Mouse (Mus musculus): ENCODE measurements around the gene Anxa4. TPM values are rescaled to one million over a fixed set of nuclear protein-coding genes. Genes with fewer than 3 reads are reported as not detected.

Gene Anxa4
- polyA plus RNA-seq, 1 experiment, result 3.6 TPM

DNA sequence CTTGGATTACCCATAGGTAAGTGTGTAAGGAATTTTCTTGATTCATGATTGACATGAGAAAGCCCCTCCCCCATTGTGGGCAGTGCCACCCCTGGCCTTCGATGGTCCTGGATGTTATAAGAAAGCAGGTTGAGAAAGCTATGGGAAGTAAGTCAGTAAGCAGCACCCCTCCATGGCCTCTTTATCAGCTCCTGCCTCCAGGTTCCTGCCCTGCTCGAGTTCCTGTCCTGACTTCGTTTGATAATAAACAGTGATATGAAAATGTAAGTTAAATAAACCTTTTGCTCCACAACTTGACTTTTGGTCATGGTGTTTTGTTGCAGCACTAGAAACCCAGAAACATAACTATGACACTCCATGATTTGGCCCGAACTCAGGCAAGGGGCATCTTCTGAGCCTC is 43.6 kb downstream of the Anxa4 start:
- TF ChIP-seq POLR2A (IDR thresholded peaks at IDR 0.05; ENCODE audit: borderline replicate concordance, extremely low read depth, insufficient read depth, insufficient read length, poor library complexity, severe bottlenecking), result no peak
- TF ChIP-seq CTCF (IDR thresholded peaks at IDR 0.05; ENCODE audit: borderline replicate concordance, extremely low read depth, insufficient read depth, insufficient read length), result no peak
- DNase-seq (ENCODE audit: low read depth), result no peak

GRCm38 (mm10) chr6:86747171-86747570 is 46.2 kb downstream of the Anxa4 start:
- peak; percentile 81 for DNase-seq (ENCODE audit: low read depth)
- TF ChIP-seq CTCF (IDR thresholded peaks at IDR 0.05; ENCODE audit: borderline replicate concordance, extremely low read depth, insufficient read depth, insufficient read length) (peak; percentile 74; the same call in 1 of the 2 replicates), POLR2A (IDR thresholded peaks at IDR 0.05; ENCODE audit: borderline replicate concordance, extremely low read depth, insufficient read depth, insufficient read length, poor library complexity, severe bottlenecking) (no peak)

DNA sequence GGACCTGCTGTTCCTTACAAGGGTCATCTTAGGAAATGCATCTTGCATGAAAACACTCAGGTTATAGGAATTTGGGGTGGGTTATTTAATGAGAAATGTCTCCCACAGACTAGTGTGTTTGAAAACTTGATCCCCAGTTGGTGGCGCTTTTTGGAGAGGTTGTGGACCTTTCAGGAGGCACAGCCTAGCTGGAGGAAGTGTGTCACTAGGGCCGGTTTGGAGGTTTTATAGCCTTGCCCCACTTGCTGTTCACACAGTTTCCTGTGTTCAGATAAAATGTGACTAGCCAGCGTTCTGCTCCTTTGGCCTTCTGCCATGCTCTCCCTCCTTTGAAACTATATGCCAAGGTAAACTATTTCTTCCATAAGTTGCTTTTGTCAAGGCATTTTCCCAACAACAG is 52.7 kb downstream of the Anxa4 start:
- TF ChIP-seq POLR2A (IDR thresholded peaks at IDR 0.05; ENCODE audit: borderline replicate concordance, extremely low read depth, insufficient read depth, insufficient read length, poor library complexity, severe bottlenecking) (no peak), CTCF (IDR thresholded peaks at IDR 0.05; ENCODE audit: borderline replicate concordance, extremely low read depth, insufficient read depth, insufficient read length) (no peak)
- DNase-seq (ENCODE audit: low read depth), result no peak

DNA sequence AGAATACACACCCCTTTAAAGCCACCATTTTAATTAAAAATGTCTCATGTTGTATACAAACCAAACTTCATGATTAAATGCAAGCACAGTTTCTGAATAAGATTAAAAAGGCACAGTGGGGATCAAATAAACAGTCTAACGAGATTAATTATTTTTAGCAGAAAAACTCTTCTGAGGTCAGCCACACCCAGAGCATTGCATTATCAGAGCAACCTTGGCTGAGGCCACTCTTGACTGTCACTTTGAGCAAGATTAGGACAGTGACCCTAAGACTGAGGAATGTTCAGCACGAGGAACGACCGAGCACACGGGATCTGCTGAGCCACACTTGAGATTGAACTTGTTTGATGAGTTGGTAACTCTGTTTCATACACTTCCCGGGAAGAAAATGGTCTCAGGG is 56.6 kb downstream of the Anxa4 start:
- DNase-seq (ENCODE audit: low read depth), result no peak
- TF ChIP-seq CTCF (IDR thresholded peaks at IDR 0.05; ENCODE audit: borderline replicate concordance, extremely low read depth, insufficient read depth, insufficient read length) (no peak), POLR2A (IDR thresholded peaks at IDR 0.05; ENCODE audit: borderline replicate concordance, extremely low read depth, insufficient read depth, insufficient read length, poor library complexity, severe bottlenecking) (no peak)

- TF ChIP-seq POLR2A (IDR thresholded peaks at IDR 0.05; ENCODE audit: borderline replicate concordance, extremely low read depth, insufficient read depth, insufficient read length, poor library complexity, severe bottlenecking) (no peak), CTCF (IDR thresholded peaks at IDR 0.05; ENCODE audit: borderline replicate concordance, extremely low read depth, insufficient read depth, insufficient read length) (no peak)
- DNase-seq (ENCODE audit: low read depth), result peak; percentile 32
Measured at GRCm38 (mm10) chr6:86736313-86736712, 57.1 kb downstream of the Anxa4 start.

GRCm38 (mm10) chr6:86733183-86733876 is 60.1 kb downstream of the Anxa4 start, which contains the start of gene Gmcl1:
Gene Gmcl1 (minus strand): TSS chr6:86733383.
- TF ChIP-seq POLR2A (IDR thresholded peaks at IDR 0.05; ENCODE audit: borderline replicate concordance, extremely low read depth, insufficient read depth, insufficient read length, poor library complexity, severe bottlenecking) (peak; percentile 83), CTCF (IDR thresholded peaks at IDR 0.05; ENCODE audit: borderline replicate concordance, extremely low read depth, insufficient read depth, insufficient read length) (no peak)
- DNase-seq (ENCODE audit: low read depth), result peak; percentile 98

DNA sequence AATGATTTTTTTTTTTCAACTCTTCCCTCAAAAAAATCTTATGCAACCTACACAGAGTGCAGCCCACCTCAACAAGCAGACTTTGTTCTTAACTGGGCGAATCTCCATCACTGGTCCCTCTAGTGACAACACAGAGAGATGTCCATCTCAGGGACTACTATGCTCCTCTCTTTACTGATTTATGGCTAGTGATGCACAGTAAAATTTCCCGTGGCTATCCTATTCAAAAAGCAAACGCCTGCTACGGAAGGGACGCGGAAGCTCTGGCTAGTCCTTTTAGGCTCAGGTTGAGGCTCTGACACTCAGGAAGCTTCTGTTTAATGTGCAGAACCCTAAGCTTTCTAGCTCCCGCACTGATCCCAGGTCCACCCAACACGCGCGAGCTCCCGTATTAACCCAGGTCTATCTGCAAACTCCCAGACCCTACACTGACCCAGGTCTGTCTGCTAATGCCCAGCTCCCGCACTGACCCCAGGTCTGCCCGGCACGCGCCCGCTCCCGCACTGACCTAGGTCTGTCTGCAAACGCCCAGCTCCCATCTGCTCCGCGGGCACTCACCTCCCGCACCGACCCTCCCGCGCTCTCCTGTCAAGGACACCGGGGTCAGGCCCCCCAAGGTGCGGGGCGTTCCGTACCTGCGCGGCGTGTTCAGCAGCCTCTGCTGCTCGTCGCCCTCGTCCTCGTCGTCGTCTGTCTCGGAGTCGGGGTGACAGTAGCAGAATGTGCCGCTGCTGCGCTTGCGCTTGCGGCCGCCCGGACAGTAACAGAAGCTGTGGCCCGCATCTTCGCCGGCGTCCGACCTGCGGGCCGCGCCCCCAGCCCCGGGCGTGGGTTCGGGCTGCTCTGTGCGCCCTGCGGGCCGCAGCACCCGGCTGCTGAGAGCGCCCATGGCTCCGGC is 60.9 kb downstream of the Anxa4 start:
- TF ChIP-seq POLR2A (IDR thresholded peaks at IDR 0.05; ENCODE audit: borderline replicate concordance, extremely low read depth, insufficient read depth, insufficient read length, poor library complexity, severe bottlenecking) (no peak), CTCF (IDR thresholded peaks at IDR 0.05; ENCODE audit: borderline replicate concordance, extremely low read depth, insufficient read depth, insufficient read length) (no peak)
- peak; percentile 42 for DNase-seq (ENCODE audit: low read depth)

DNA sequence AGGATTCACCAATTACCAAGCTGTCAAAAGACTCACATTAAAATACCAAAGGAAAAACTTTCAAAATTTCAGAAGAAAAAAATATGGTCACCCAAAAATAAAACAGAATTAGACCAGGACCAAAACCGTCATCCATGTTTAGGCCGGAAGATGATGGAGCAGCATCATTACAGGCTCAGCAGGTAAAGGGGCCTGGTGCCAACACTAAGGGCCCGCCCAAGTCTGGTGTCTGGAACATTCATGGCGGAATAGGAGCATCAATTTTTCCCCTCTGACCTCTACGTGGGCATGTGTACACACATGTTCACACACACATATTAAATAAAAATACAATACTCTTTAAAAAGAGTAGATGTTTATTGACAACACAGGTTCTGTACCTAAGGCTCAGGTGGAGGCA is 64.7 kb downstream of the Anxa4 start:
- TF ChIP-seq POLR2A (IDR thresholded peaks at IDR 0.05; ENCODE audit: borderline replicate concordance, extremely low read depth, insufficient read depth, insufficient read length, poor library complexity, severe bottlenecking), result no peak
- no peak for DNase-seq (ENCODE audit: low read depth)

DNA sequence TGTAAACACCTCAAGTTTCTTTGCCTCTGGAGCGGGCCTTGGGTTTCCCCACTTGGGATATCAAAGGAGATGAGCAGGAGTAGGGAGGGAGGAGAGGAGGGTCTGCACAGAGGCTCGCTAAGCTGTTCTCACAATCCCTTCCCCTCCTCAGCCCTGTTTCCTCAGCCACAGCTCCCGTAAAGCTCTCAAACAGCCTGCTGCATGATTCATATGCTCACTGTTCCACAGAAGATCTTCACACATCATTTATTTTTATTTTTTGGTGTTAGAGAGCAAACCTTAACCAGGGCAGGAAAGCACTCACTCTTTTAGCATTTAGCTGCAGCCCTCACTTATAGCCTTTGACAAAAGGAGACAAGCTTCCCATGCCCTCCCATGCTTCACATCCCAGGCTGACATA is 71.4 kb downstream of the Anxa4 start:
- DNase-seq (ENCODE audit: low read depth), result no peak
- TF ChIP-seq CTCF (IDR thresholded peaks at IDR 0.05; ENCODE audit: borderline replicate concordance, extremely low read depth, insufficient read depth, insufficient read length) (no peak), POLR2A (IDR thresholded peaks at IDR 0.05; ENCODE audit: borderline replicate concordance, extremely low read depth, insufficient read depth, insufficient read length, poor library complexity, severe bottlenecking) (no peak)

- DNase-seq (ENCODE audit: low read depth), result no peak
- TF ChIP-seq POLR2A (IDR thresholded peaks at IDR 0.05; ENCODE audit: borderline replicate concordance, extremely low read depth, insufficient read depth, insufficient read length, poor library complexity, severe bottlenecking), result no peak
- no peak for TF ChIP-seq CTCF (IDR thresholded peaks at IDR 0.05; ENCODE audit: borderline replicate concordance, extremely low read depth, insufficient read depth, insufficient read length)
Measured at GRCm38 (mm10) chr6:86708072-86708774, 85.2 kb downstream of the Anxa4 start.

DNA sequence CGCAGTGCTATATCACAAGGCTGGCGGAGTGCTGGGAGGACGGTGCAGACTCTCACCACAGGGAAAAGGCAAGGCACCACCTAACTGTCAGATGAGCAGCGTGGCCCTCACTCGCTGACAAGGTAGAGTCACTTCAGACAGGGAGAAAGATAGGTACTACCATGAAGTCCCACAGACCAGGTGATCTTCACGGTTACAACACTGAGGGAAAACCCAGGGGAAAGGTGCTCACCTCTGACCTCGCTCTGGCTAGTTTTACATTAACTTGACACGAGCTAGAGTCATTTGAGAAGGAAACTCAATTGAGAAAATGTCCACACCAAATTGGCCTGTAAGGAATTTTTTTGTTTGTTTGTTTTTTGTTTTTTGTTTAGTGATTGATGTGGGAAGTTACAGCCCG is 90.8 kb downstream of the Anxa4 start:
- DNase-seq (ENCODE audit: low read depth), result no peak
- no peak for TF ChIP-seq CTCF (IDR thresholded peaks at IDR 0.05; ENCODE audit: borderline replicate concordance, extremely low read depth, insufficient read depth, insufficient read length)
- TF ChIP-seq POLR2A (IDR thresholded peaks at IDR 0.05; ENCODE audit: borderline replicate concordance, extremely low read depth, insufficient read depth, insufficient read length, poor library complexity, severe bottlenecking), result no peak
